In genomic region chr1:184822678-184823077, GRCm38 (mm10) we compare ENCODE assay signal across 7 mouse cellular contexts. TPM values are rescaled to one million over a fixed set of nuclear protein-coding genes. Genes with fewer than 3 reads are reported as not detected.
DNase-seq lines count a peak whose midpoint lies in the region; ATAC-seq lines count a peak whose summit lies in the region.

No protein-coding gene starts in this region.

- no peaks in the 10 kb centered on the region for H3K9me3 ChIP-seq in forebrain, embryonic 16.5 days (ENCODE audit: control insufficient read depth, low read length)
- H3K9me3 ChIP-seq in midbrain, embryonic 10.5 days (replicated peaks), result no peaks in the 10 kb centered on the region

- H3K27me3 ChIP-seq in forebrain, embryonic 16.5 days (replicated peaks; ENCODE audit: control insufficient read depth, insufficient read depth, low read length), result no peaks in the 10 kb centered on the region
- H3K27me3 ChIP-seq in midbrain, embryonic 10.5 days (ENCODE audit: low read depth, poor library complexity, severe bottlenecking), result peaks cover 9% of the 10 kb centered on the region; the same call in 1 of the 2 replicates

- peak; percentile 40 to 45 for DNase-seq in left cerebral cortex, adult 18-20 months (ENCODE audit: low spot score in 2 of 2)
- no peak for DNase-seq in left cerebral cortex, postnatal 36 days (ENCODE audit: low spot score in 2 of 2)
- DNase-seq in embryo, embryonic 9.5 days (ENCODE audit: extremely low spot score), result peak; percentile 24
- DNase-seq in midbrain, embryonic 10.5 days (ENCODE audit: low spot score), result no peak
- no peak for DNase-seq in spleen, postnatal 14 days (ENCODE audit: low spot score in 2 of 2)
- DNase-seq in kidney, adult 8-10 months, result no peak

- peak overlapping the region; percentile 29 for H3K4me3 ChIP-seq in forebrain, embryonic 16.5 days (replicated peaks; ENCODE audit: low read length)
- H3K4me3 ChIP-seq in midbrain, embryonic 10.5 days, result peak overlapping the region; percentile 33

- no peaks in the 10 kb centered on the region; the same call in 1 of the 2 replicates for H3K36me3 ChIP-seq in forebrain, embryonic 16.5 days (ENCODE audit: control insufficient read depth, insufficient read depth)
- peaks cover 29% of the 10 kb centered on the region for H3K36me3 ChIP-seq in midbrain, embryonic 10.5 days

- peaks cover 11% of the 10 kb centered on the region for H3K4me1 ChIP-seq in forebrain, embryonic 16.5 days (replicated peaks; ENCODE audit: control insufficient read depth, insufficient read depth, low read length)
- H3K4me1 ChIP-seq in midbrain, embryonic 10.5 days, result peaks cover 25% of the 10 kb centered on the region

- ATAC-seq in forebrain, embryonic 16.5 days, result peak; percentile 84

- H3K27ac ChIP-seq in forebrain, embryonic 16.5 days (ENCODE audit: low read length), result no peak overlapping the region
- H3K27ac ChIP-seq in midbrain, embryonic 10.5 days (replicated peaks), result no peak overlapping the region

- H3K9ac ChIP-seq in forebrain, embryonic 16.5 days (replicated peaks; ENCODE audit: low read depth, low read length), result 0 out of 2 replicates have a peak overlapping the region, but pooled peaks have one; percentile 32

- intact Hi-C loops in left cerebral cortex, postnatal 36 days (cut with DNase I), result loop anchor here (5.0 to 10.0 kb wide), 2 partner anchors 70 to 372 kb away; no protein-coding TSS in a partner anchor

- peak overlapping the region; percentile 48 for H3K4me2 ChIP-seq in forebrain, embryonic 16.5 days (ENCODE audit: low read length)

- 11% methylated on average over 11 of the region's 11 CpGs for WGBS in forebrain, embryonic 16.5 days
- WGBS in midbrain, embryonic 10.5 days, result 18% methylated on average over 11 of the region's 11 CpGs

RNA-seq across cellular contexts. Expression of gene Marc1, which starts 11.6 kb away (rescaled TPM):
- total RNA-seq in left cerebral cortex, adult 18-20 months (2021), result under 1 TPM in 1 of 2 experiments, not detected in 1; 0.16 TPM
- total RNA-seq in left cerebral cortex, postnatal 36 days (2021), result under 1 TPM in 1 of 2 experiments, not detected in 1; 0.18 TPM
- 0.12 TPM in 1 of 2 replicates, not detected in the other for polyA plus RNA-seq in forebrain, embryonic 16.5 days (2015; fragmentation: Nextera tagmentation; extraction: Ambion mirVana)
- polyA plus RNA-seq in midbrain, embryonic 10.5 days (2016; fragmentation: Nextera tagmentation; extraction: Ambion mirVana), result 0.11 TPM in 1 of 2 replicates, not detected in the other

RNA-seq across cellular contexts. Expression of gene Marc2, which starts 23.6 kb away (rescaled TPM):
- 100 to 1,000 TPM; 150 to 175 TPM for total RNA-seq in left cerebral cortex, adult 18-20 months (2021)
- 100 to 1,000 TPM; 156 to 164 TPM for total RNA-seq in left cerebral cortex, postnatal 36 days (2021)
- 105 and 106 TPM in 2 replicates for polyA plus RNA-seq in forebrain, embryonic 16.5 days (2015; fragmentation: Nextera tagmentation; extraction: Ambion mirVana)
- polyA plus RNA-seq in midbrain, embryonic 10.5 days (2016; fragmentation: Nextera tagmentation; extraction: Ambion mirVana), result 85.7 and 93.7 TPM in 2 replicates

Comparison
In these comparisons a context has a peak if more than half of its experiments do, and no peak if none do; other contexts are left out.
1. DNase-seq: peak in left cerebral cortex, adult 18-20 months (2 of 2) and embryo, embryonic 9.5 days (single experiment); none in left cerebral cortex, postnatal 36 days (0 of 2), midbrain, embryonic 10.5 days (single experiment), spleen, postnatal 14 days (0 of 2) and kidney, adult 8-10 months (0 of 2).